Mouse (Mus musculus): ENCODE results near the gene Pate3.
"Not testable (repeated sequence)": the region's sequence is repeated elsewhere in the genome, so short reads cannot be mapped to it uniquely, and the experiment has no call there.

The Pate3 gene

DNA sequence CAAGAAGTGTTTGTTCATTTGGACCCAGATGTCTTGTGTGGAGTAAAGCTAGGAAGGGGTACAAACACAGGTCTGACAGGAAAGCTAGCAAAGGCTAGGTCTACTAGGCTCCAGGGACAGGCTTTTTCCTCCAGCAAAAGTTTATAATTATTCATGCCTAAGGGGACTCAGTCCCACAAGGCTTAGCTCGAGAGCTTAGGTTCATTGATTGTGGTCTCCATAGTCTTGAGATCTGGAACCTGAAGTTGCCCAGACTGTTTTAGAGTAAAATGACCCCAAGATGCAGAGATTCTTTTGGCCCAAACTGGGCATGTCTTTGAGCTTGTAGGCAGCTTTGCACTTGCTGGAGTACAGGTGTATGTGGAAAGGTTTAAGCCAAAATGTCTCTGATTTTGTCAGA, at the start of gene Pate3:
Gene Pate3 (minus strand): TSS at position 101 of the 400 bp plus-strand sequence.
- DNase-seq = no peak

DNA sequence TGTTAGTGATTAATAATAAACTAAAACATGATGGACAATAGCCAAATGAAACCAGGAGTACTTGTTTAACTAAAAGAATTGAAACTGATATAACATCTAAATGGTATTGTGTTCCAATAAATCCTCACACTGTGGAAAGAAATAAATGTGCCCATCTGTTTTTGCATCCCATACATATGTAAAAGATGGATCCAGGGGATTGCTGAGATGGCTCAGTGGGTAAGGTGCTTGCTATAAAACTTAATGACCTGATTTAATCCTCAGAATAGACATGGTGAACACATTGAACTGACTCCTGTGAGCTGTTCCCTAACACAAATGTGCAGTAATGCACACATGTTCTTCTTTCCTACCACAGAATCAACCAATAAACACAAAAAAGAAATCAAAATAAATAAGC, 43.9 kb upstream of the Pate3 start:
- DNase-seq = no peak

DNA sequence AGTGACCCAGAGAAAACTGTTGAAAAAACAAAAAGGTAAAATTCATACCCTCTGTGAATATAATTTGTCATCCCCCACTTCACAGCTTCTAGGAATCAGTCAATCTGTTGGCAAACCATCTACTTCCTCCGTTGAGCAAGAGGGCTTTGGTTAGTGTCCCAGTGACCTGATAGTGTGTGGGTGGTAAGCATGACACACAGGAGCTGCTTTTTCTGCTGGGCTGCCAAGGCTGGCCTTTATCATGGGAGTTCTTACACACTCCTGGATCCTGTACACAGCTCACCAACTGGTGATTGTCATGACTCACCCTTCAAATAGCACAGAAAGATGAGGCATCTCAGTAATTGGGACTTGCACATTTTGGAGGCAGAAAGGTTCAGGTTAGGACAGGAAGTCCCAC, 39.0 kb upstream of the Pate3 start, which contains the start of gene Pate1:
Gene Pate1 (minus strand): TSS at position 378 of the 400 bp plus-strand sequence.
- DNase-seq = no peak

DNA sequence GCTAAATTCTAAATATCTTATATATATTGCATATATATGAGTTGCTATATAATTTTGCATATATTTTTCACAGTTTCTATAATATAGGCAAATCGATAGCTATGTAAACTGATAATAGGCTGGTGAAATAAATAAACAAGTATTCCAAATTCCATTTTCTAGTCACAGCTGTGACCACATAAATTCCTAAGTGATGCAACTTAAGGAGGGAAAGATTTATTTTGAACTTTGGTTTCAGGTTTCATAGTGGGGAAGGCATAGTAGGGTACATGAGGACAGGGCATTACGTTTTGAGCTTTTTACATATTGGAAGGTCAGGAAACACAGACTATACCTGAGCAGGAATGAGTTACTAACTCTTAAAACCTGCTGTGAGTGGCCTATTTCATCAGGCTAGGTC, 25.6 kb upstream of the Pate3 start:
- no peak for DNase-seq

DNA sequence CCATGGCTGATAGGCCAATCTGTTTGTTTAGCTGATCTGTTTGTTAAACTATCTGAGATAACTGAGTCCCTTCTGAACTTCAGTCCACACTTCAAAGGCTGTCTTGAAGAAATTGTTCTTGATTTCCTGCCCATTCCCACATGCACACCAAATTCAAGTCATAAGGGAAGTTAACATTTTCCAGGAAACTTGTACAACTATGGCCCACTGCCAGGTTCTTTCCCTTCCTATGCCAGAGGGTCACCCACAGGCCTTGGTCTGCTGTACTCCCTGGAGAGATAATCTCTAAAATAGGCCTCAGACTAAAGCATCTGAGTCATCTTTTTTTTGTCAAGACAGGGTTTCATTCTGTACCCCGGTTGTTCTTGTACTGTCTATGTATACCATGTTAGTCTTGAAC, 15.0 kb downstream of the Pate3 start:
- DNase-seq = no peak

DNA sequence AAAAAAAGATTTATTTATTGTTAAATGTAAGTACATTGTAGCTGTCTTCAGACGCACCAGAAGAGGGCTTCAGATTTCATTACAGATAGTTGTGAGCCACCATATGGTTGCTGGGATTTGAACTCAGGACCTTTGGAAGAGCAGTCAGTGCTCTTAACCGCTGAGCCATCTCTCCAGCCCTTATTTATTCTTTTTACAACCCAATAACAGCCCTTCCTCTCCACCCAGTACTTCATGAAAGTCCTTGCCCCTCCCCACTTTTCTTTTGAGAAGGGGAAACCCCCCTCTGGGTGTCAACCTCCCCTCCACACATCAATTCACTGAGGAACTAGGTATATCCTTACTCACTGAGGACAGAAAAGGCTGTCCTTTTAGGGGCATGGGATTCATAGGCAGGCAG, 31.2 kb downstream of the Pate3 start:
- not testable (repeated sequence) for DNase-seq

- no peak for DNase-seq
Observed at GRCm38 (mm10) chr9:35614005-35614404, 34.0 kb downstream of the Pate3 start.

DNA sequence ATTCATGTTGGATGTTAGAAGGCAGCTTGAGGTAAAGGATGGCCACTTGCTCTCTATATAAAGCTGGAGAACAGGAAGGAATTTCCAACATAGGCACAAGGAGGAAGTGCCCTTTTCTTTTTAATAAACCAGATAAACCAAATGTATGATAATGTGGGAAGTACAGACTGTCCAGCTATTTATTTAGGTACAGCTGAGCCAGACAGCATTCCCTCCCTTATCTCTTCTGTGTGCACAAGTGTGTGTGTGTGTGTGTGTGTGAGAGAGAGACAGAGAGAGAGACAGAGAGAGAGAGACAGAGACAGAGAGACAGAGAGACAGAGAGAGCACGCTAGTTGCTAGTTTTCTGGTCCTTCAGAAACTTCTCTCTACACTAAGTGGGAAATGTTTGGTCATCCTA, 36.2 kb downstream of the Pate3 start, which contains the start of gene Pate4:
Gene Pate4 (minus strand): TSS at position 101 of the 400 bp plus-strand sequence.
- no peak for DNase-seq

- no peak for DNase-seq
Observed at GRCm38 (mm10) chr9:35607647-35608405, 40.2 kb downstream of the Pate3 start.
